Mouse (Mus musculus) MEL (cell line): ENCODE results near the gene Scamp1. TPM values are rescaled to one million over a fixed set of nuclear protein-coding genes. Genes with fewer than 3 reads are reported as not detected.

ENCODE experiments used
- DNase-seq: peaks from one replicate; pipeline ENCODE4 v3.0.0; 2011; ENCODE audit warnings: low read depth, low spot score
- H3K27ac ChIP-seq: 2 replicates; pipeline ENCODE4 v1.5.1; 2012; ENCODE audit warnings: low read depth, mild to moderate bottlenecking, control low read depth, low read length, moderate library complexity; ENCODE audit not compliant: control insufficient read depth
- H3K27me3 ChIP-seq, 2 experiments: fragments of 150-350 bp in 1 of 2; sonication (generic) in 1 of 2; 2 replicates each; pipeline ENCODE4 v1.6.1; 2012; ENCODE audit warnings: low read length in 2 of 2, mild to moderate bottlenecking in 2 of 2, improper control_type of control experiment in 1 of 2, moderate library complexity in 1 of 2; ENCODE audit not compliant: insufficient read depth in 2 of 2, control insufficient read depth in 1 of 2
- H3K36me3 ChIP-seq, 2 experiments: 2 replicates each; pipeline ENCODE4 v1.6.1; 2012 to 2014; ENCODE audit warnings: low read length in 2 of 2, improper control_type of control experiment in 1 of 2, inconsistent platforms in 1 of 2, mild to moderate bottlenecking in 1 of 2; ENCODE audit not compliant: insufficient read depth in 2 of 2, control insufficient read depth in 1 of 2
- H3K4me1 ChIP-seq, 2 experiments: fragments of 150-350 bp in 1 of 2; sonication (generic) in 1 of 2; 2 replicates each; pipeline ENCODE4 v1.6.1; 2012; ENCODE audit warnings: low read length in 2 of 2, improper control_type of control experiment in 1 of 2, mild to moderate bottlenecking in 1 of 2; ENCODE audit not compliant: insufficient read depth in 2 of 2, control insufficient read depth in 1 of 2
- H3K4me3 ChIP-seq, 2 experiments: fragments of 150-350 bp in 1 of 2; sonication (generic) in 1 of 2; 2 replicates each; pipeline ENCODE4 v1.5.1; 2012; ENCODE audit warnings: low read depth in 2 of 2, low read length in 2 of 2, mild to moderate bottlenecking in 2 of 2, moderate library complexity in 2 of 2, control low read depth in 1 of 2, improper control_type of control experiment in 1 of 2; ENCODE audit not compliant: control insufficient read depth in 1 of 2, insufficient read depth in 1 of 2
- H3K79me2 ChIP-seq: 2 replicates; pipeline ENCODE4 v1.6.1; 2012; ENCODE audit warnings: mild to moderate bottlenecking, low read length, moderate library complexity; ENCODE audit not compliant: control insufficient read depth, poor library complexity, insufficient read depth
- H3K9ac ChIP-seq: 2 replicates; pipeline ENCODE4 v1.6.1; 2012; ENCODE audit warnings: low read depth, mild to moderate bottlenecking, control low read depth, low read length, moderate library complexity; ENCODE audit not compliant: control insufficient read depth, poor library complexity, severe bottlenecking
- H3K9me3 ChIP-seq: fragments of 150-350 bp; sonication (generic); replicated peaks from 2 replicates; pipeline ENCODE4 v1.6.1; 2012; ENCODE audit warnings: mild to moderate bottlenecking, low read length, improper control_type of control experiment, moderate library complexity; ENCODE audit not compliant: insufficient read depth
- BHLHE40 ChIP-seq: IDR thresholded peaks from 2 replicates; pipeline ENCODE4 v1.6.1; 2012; ENCODE audit warnings: low read depth, mild to moderate bottlenecking, inconsistent platforms, low read length, improper control_type of control experiment, borderline replicate concordance
- CHD2 ChIP-seq: IDR thresholded peaks from 2 replicates; pipeline ENCODE4 v1.6.1; 2011; ENCODE audit warnings: low read length, improper control_type of control experiment
- E2F4 ChIP-seq: IDR thresholded peaks from 2 replicates; pipeline ENCODE4 v1.6.1; 2011; ENCODE audit warnings: low read depth, low read length, improper control_type of control experiment, borderline replicate concordance
- ETS1 ChIP-seq: IDR thresholded peaks from 2 replicates; pipeline ENCODE4 v1.6.1; 2012; ENCODE audit warnings: low read depth, mild to moderate bottlenecking, inconsistent platforms, low read length, improper control_type of control experiment, moderate library complexity
- GABPA ChIP-seq: IDR thresholded peaks from 2 replicates; pipeline ENCODE4 v1.6.1; 2012; ENCODE audit warnings: low read depth, mild to moderate bottlenecking, inconsistent platforms, low read length, improper control_type of control experiment, moderate library complexity
- GATA1 ChIP-seq: IDR thresholded peaks from 2 replicates; pipeline ENCODE4 v1.6.1; 2011; ENCODE audit warnings: low read depth, low read length, improper control_type of control experiment
- MAFK ChIP-seq: IDR thresholded peaks from 2 replicates; pipeline ENCODE4 v1.6.1; 2011; ENCODE audit warnings: low read depth, mild to moderate bottlenecking, low read length, improper control_type of control experiment, borderline replicate concordance
- MAX ChIP-seq: IDR thresholded peaks from 2 replicates; pipeline ENCODE4 v1.6.1; 2011; ENCODE audit warnings: low read length, improper control_type of control experiment
- MXI1 ChIP-seq: IDR thresholded peaks from 2 replicates; pipeline ENCODE4 v1.6.1; 2011; ENCODE audit warnings: mild to moderate bottlenecking, low read depth, low read length, improper control_type of control experiment
- MYB ChIP-seq: IDR thresholded peaks from 2 replicates; pipeline ENCODE4 v1.6.1; 2011; ENCODE audit warnings: mild to moderate bottlenecking, low read depth, low read length, improper control_type of control experiment
- MYC ChIP-seq: IDR thresholded peaks from 2 replicates; pipeline ENCODE4 v1.6.1; 2011; ENCODE audit warnings: low read depth, mild to moderate bottlenecking, low read length, improper control_type of control experiment, moderate library complexity
- NRF1 ChIP-seq: IDR thresholded peaks from 2 replicates; pipeline ENCODE4 v1.6.1; 2014; ENCODE audit warnings: low read depth, mild to moderate bottlenecking, inconsistent platforms, low read length, improper control_type of control experiment, moderate library complexity; ENCODE audit not compliant: poor library complexity, insufficient read depth, severe bottlenecking
- POLR2AphosphoS5 ChIP-seq: IDR thresholded peaks from 2 replicates; pipeline ENCODE4 v1.6.1; 2012; ENCODE audit warnings: low read depth, borderline replicate concordance, mild to moderate bottlenecking, inconsistent platforms, low read length, moderate library complexity, mixed read lengths
- RAD21 ChIP-seq: IDR thresholded peaks from 2 replicates; pipeline ENCODE4 v1.6.1; 2011; ENCODE audit warnings: mild to moderate bottlenecking, low read depth, low read length, improper control_type of control experiment
- RCOR1 ChIP-seq: IDR thresholded peaks from 2 replicates; pipeline ENCODE4 v1.6.1; 2012; ENCODE audit warnings: low read depth, mild to moderate bottlenecking, inconsistent platforms, low read length, improper control_type of control experiment
- SIN3A ChIP-seq: IDR thresholded peaks from 2 replicates; pipeline ENCODE4 v1.6.1; 2012; ENCODE audit warnings: low read length, improper control_type of control experiment, inconsistent platforms
- SMC3 ChIP-seq: IDR thresholded peaks from 2 replicates; pipeline ENCODE4 v1.6.1; 2011; ENCODE audit warnings: low read depth, low read length, improper control_type of control experiment
- UBTF ChIP-seq: IDR thresholded peaks from 2 replicates; pipeline ENCODE4 v1.6.1; 2012; ENCODE audit warnings: low read depth, mild to moderate bottlenecking, inconsistent platforms, low read length, improper control_type of control experiment, moderate library complexity, borderline replicate concordance; ENCODE audit not compliant: insufficient read depth
- ZC3H11A ChIP-seq: IDR thresholded peaks from 2 replicates; pipeline ENCODE4 v1.6.1; 2012; ENCODE audit warnings: low read depth, mild to moderate bottlenecking, inconsistent platforms, low read length, improper control_type of control experiment
- ZMIZ1 ChIP-seq: IDR thresholded peaks from 2 replicates; pipeline ENCODE4 v1.6.1; 2012; ENCODE audit warnings: low read depth, mild to moderate bottlenecking, inconsistent platforms, low read length, improper control_type of control experiment, moderate library complexity
- ZNF384 ChIP-seq: IDR thresholded peaks from 2 replicates; pipeline ENCODE4 v1.6.1; 2012; ENCODE audit warnings: low read depth, mild to moderate bottlenecking, inconsistent platforms, low read length, improper control_type of control experiment
- polyA plus RNA-seq, 2 experiments: library from polyadenylated mRNA; stranded (reverse) in 1 of 2; unstranded in 1 of 2; fragments of >175 nt in 1 of 2; fragments of >200 nt in 1 of 2; gene quantifications; 2 replicates each; pipeline versions ENCODE4 v1.2.1 to v1.2.4; 2012; ENCODE audit warnings: low replicate concordance in 2 of 2, low read depth in 1 of 2; ENCODE audit not compliant: insufficient read length in 2 of 2, insufficient read depth in 1 of 2, missing spikeins in 1 of 2
- total RNA-seq: library from RNA; depleted of rRNA; stranded (reverse); fragments of 300-350 nt; gene quantifications from 2 replicates; pipeline ENCODE4 v1.2.3, GENCODE M21; 2012

Gene Scamp1
- total and polyA plus RNA-seq, 3 experiments, result 0.03 TPM; not detected in 2

DNA sequence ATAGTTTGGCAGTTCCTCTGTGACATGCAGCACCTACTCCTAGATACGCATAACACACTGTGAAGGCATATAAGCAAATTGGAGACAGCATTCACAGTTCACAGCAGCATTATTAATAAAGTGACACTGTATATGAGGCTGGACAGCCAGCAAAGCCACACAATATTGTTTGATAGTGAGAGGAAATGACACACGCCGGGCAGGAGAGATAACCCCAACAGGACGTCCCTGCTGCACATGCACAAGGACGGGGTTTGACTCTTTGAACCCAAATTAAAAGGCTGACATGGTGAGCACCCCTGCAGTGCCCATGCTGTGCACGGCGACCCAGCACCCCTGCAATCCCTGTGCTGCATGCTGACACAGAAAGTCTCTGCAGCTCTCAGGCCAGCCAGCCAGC lies 17.5 kb downstream of the Scamp1 start:
- H3K27ac ChIP-seq, result no peak overlapping the region
- H3K4me1 ChIP-seq, result no peaks in the 10 kb centered on the region; a peak in 1 of 4 replicates
- H3K9ac ChIP-seq, result no peak overlapping the region
- no peak for DNase-seq
- no peak overlapping the region for H3K4me3 ChIP-seq
- no peaks in the 10 kb centered on the region for H3K79me2 ChIP-seq
- no peaks in the 10 kb centered on the region for H3K9me3 ChIP-seq
- peaks cover 0 to 2% of the 10 kb centered on the region in 2 experiments; a peak in 1 of 4 replicates for H3K27me3 ChIP-seq
- TF ChIP-seq MAX, result no peak
- no peak for TF ChIP-seq ZC3H11A
- no peak for TF ChIP-seq POLR2AphosphoS5
- TF ChIP-seq ETS1, result no peak
- TF ChIP-seq NRF1, result no peak
- TF ChIP-seq SIN3A, result no peak
- TF ChIP-seq MXI1, result no peak
- no peak for TF ChIP-seq CHD2
- no peak for TF ChIP-seq GATA1
- no peaks in the 10 kb centered on the region for H3K36me3 ChIP-seq

DNA sequence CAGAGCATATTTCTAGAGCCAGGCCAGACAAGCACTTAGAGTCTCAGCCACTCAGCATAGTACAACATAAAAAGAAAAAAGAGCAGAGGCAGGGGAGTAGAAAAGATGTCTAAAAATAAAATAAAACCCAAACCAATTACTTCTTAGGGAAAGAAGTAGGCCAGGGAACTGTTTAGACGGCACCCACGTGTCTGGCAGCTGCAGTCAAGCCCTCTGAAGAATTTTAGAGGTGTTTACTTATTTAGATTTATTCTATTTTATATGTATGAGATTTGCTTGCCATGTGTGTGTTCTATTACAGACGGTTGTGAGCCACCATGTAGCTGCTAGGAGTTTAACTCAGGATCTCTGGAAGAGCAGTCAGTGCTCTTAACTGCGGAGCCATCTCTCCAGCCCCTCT lies 18.5 kb downstream of the Scamp1 start:
- no peaks in the 10 kb centered on the region for H3K36me3 ChIP-seq
- no peak for TF ChIP-seq RCOR1
- TF ChIP-seq POLR2AphosphoS5, result no peak
- TF ChIP-seq MYC, result no peak
- no peak for TF ChIP-seq GABPA
- TF ChIP-seq ZNF384, result no peak
- no peak for TF ChIP-seq SMC3
- no peak for TF ChIP-seq E2F4
- no peak for TF ChIP-seq MAX
- no peak for TF ChIP-seq RAD21
- no peak for TF ChIP-seq MYB
- TF ChIP-seq MAFK, result no peak
- TF ChIP-seq ZC3H11A, result no peak
- no peak for TF ChIP-seq UBTF
- no peak for TF ChIP-seq BHLHE40
- TF ChIP-seq MXI1, result no peak
- TF ChIP-seq NRF1, result no peak
- TF ChIP-seq ZMIZ1, result no peak
- TF ChIP-seq SIN3A, result no peak
- peaks cover 0 to 2% of the 10 kb centered on the region in 2 experiments; a peak in 1 of 4 replicates for H3K27me3 ChIP-seq
- DNase-seq, result no peak
- H3K4me3 ChIP-seq, result no peak overlapping the region
- H3K9ac ChIP-seq, result no peak overlapping the region
- H3K79me2 ChIP-seq, result no peaks in the 10 kb centered on the region
- H3K4me1 ChIP-seq, result no peaks in the 10 kb centered on the region; a peak in 1 of 4 replicates
- no peak overlapping the region for H3K27ac ChIP-seq
- H3K9me3 ChIP-seq, result no peaks in the 10 kb centered on the region
